Mouse (Mus musculus) 3134 (cell line): Measurements from ENCODE around the gene Hao2.

Experiments
- DNase-seq: peaks from one replicate; pipeline ENCODE4 v3.0.0-alpha.2; 2011; ENCODE audit warnings: low spot score; ENCODE audit not compliant: insufficient read length; ENCODE audit errors: extremely low read depth

Hao2 gene

GRCm38 (mm10) chr3:98858051-98858450 is 35.0 kb downstream of the Hao2 start:
- no peak for DNase-seq

GRCm38 (mm10) chr3:98856892-98857291 is 36.1 kb downstream of the Hao2 start:
- no peak for DNase-seq

- no peak for DNase-seq
Observed at GRCm38 (mm10) chr3:98855160-98855559, 37.9 kb downstream of the Hao2 start.

- DNase-seq: no peak
Observed at GRCm38 (mm10) chr3:98853685-98854084, 39.4 kb downstream of the Hao2 start.

- no peak for DNase-seq
Observed at GRCm38 (mm10) chr3:98853051-98853450, 40.0 kb downstream of the Hao2 start.

- no peak for DNase-seq
Observed at GRCm38 (mm10) chr3:98852631-98853030, 40.4 kb downstream of the Hao2 start.

- DNase-seq: no peak
Observed at GRCm38 (mm10) chr3:98851853-98852252, 41.2 kb downstream of the Hao2 start.

- DNase-seq: no peak
Observed at GRCm38 (mm10) chr3:98850262-98850661, 42.8 kb downstream of the Hao2 start.

- no peak for DNase-seq
Observed at GRCm38 (mm10) chr3:98848898-98849297, 44.1 kb downstream of the Hao2 start.
